Mouse (Mus musculus) heart, adult 2 months (tissue): Measurements from ENCODE around the gene Atrnl1.

Experiments used
- CTCF ChIP-seq: fragments of 200-600 bp; IDR thresholded peaks from 2 replicates; pipeline ENCODE4 v1.8.1; 2022; ENCODE audit warnings: antibody characterized with exemption, mild to moderate bottlenecking, moderate library complexity
- EP300 ChIP-seq: fragments of 200-500 bp; IDR thresholded peaks from 2 replicates; pipeline ENCODE4 v1.6.1; 2011; ENCODE audit warnings: low read depth, low read length, control low read depth; ENCODE audit not compliant: insufficient read depth
- POLR2A ChIP-seq: fragments of 200-500 bp; IDR thresholded peaks from 2 replicates; pipeline ENCODE4 v1.6.1; 2011; ENCODE audit warnings: mild to moderate bottlenecking, low read depth, low read length, control low read depth; ENCODE audit not compliant: insufficient read depth

GRCm38 (mm10) chr19:58178410-58178809 lies 567.6 kb downstream of the Atrnl1 start:
- no peak for TF ChIP-seq POLR2A
- no peak for TF ChIP-seq CTCF
- no peak for TF ChIP-seq EP300
